Mouse (Mus musculus) midbrain, postnatal 0 days (tissue): ENCODE measurements around the gene Actg1. TPM values are rescaled to one million over a fixed set of nuclear protein-coding genes. Genes with fewer than 3 reads are reported as not detected.

ENCODE experiments used
- ATAC-seq: fragments of 200-750 bp; cut with Nextera tagmentation; 2 replicates; pipeline ENCODE4 v1.8.0; 2017; ENCODE audit warnings: moderate number of reproducible peaks, mild to moderate bottlenecking, moderate TSS enrichment, moderate library complexity; ENCODE audit not compliant: low FRiP score
- DNase-seq: peaks from one replicate; pipeline ENCODE4 v3.0.0-alpha.2; 2015; ENCODE audit warnings: low spot score
- H3K27ac ChIP-seq: fragments of 300-500 bp; sonication (generic); 2 replicates; pipeline ENCODE4 v1.5.1; 2014; ENCODE audit warnings: low read depth, mild to moderate bottlenecking, low read length, mixed read lengths
- H3K27me3 ChIP-seq: fragments of 300-500 bp; sonication (generic); 2 replicates; pipeline ENCODE4 v1.6.1; 2014; ENCODE audit warnings: low read length, control low read depth, mixed read lengths; ENCODE audit not compliant: insufficient read depth
- H3K36me3 ChIP-seq: fragments of 300-500 bp; sonication (generic); 2 replicates; pipeline ENCODE4 v1.6.1; 2014; ENCODE audit warnings: low read length, control low read depth, mixed read lengths; ENCODE audit not compliant: insufficient read depth
- H3K4me1 ChIP-seq: fragments of 300-500 bp; sonication (generic); 2 replicates; pipeline ENCODE4 v1.6.1; 2014; ENCODE audit warnings: mild to moderate bottlenecking, control low read depth, antibody characterized with exemption, low read length, mixed read lengths; ENCODE audit not compliant: insufficient read depth
- H3K4me2 ChIP-seq: fragments of 300-500 bp; sonication (generic); 2 replicates; pipeline ENCODE4 v1.6.1; 2014; ENCODE audit warnings: low read depth, mild to moderate bottlenecking, low read length, mixed read lengths; ENCODE audit not compliant: poor library complexity, severe bottlenecking
- H3K4me3 ChIP-seq: fragments of 300-500 bp; sonication (generic); 2 replicates; pipeline ENCODE4 v1.5.1; 2014; ENCODE audit warnings: low read depth, mild to moderate bottlenecking, low read length, moderate library complexity
- H3K9ac ChIP-seq: fragments of 300-500 bp; sonication (generic); replicated peaks from 2 replicates; pipeline ENCODE4 v1.6.1; 2014; ENCODE audit warnings: mild to moderate bottlenecking, low read length, moderate library complexity, mixed read lengths; ENCODE audit not compliant: poor library complexity, severe bottlenecking
- H3K9me3 ChIP-seq: fragments of 300-500 bp; sonication (generic); 2 replicates; pipeline ENCODE4 v1.6.1; 2016; ENCODE audit warnings: low read length, control low read depth
- CTCF ChIP-seq: IDR thresholded peaks from 2 replicates; pipeline ENCODE4 v1.5.1; 2016; ENCODE audit warnings: antibody characterized with exemption, mild to moderate bottlenecking
- WGBS: fragments of 180-500 bp; shearing (Covaris S2); extraction: QIAGEN DNeasy Blood & Tissue Kit; methylation state at CpG from one replicate; pipeline ENCODE4 v1.1.7; 2014; 5-methylcytosine and 5-hydroxymethylcytosine counted together
- polyA plus RNA-seq: library from polyadenylated mRNA; unstranded; fragments of >200 nt; fragmentation: Nextera tagmentation; extraction: Ambion mirVana; gene quantifications from 2 replicates; pipeline ENCODE4 v1.2.1, GENCODE M21; 2015
- total RNA-seq: library from RNA; depleted of rRNA; stranded (reverse); fragments of >200 nt; gene quantifications from 2 replicates; pipeline ENCODE4 v1.2.3, GENCODE M21; 2014

Actg1 gene
- total and polyA plus RNA-seq, 2 experiments from 2014 or later: 2,534 to 3,992 TPM

DNA sequence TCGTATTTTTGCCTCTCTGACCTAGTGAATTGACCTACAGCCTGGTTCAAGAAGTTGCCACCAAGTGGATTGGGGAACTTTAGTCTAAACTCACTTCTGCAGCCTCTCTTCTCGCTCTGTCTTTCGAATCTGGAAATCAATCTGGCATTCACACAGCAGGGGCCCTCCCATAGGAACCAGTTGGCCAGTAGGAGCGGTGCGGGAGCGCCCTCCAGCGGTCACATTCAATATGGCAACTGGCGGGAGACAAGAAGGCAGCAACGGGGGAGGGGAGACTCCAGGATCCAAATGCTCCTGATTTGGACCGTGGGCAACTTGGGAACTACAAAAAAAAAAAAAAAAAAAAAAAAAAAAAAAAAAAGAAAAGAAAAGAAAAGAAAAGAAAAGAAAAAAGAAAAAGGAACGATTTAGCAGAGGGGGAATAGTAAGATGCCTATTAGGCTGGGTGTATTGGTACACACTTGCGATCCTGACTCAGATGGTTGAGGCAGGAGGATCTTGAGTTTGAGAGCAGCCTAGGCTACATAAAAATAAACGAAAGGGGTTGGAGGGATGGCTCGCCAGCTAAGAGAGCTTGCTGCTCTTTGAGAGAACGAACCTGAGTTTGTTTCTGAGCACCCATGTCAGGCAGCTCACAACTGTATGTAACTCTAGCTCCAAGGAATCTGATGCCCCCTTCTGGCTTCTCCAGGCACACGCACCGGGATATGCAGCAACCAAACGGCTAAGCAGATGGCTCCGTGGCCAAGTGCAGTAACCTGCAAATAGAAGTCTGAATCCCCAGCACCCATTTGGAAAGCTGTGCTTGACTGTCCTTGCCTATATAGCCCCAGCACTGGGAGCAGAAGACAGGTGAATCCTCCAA, 40.5 kb downstream of the Actg1 start:
- H3K9me3 ChIP-seq: no peaks in the 10 kb centered on the region
- no peak overlapping the region for H3K27ac ChIP-seq
- no peak overlapping the region for H3K9ac ChIP-seq
- ATAC-seq: no peak
- H3K27me3 ChIP-seq: peaks cover 7% of the 10 kb centered on the region; the same call in 1 of the 2 replicates
- H3K36me3 ChIP-seq: no peaks in the 10 kb centered on the region
- H3K4me2 ChIP-seq: no peak overlapping the region
- peaks cover 28% of the 10 kb centered on the region for H3K4me1 ChIP-seq
- peak; percentile 95 for DNase-seq
- no peak overlapping the region for H3K4me3 ChIP-seq
- peak; percentile 95 for TF ChIP-seq CTCF
- 5% methylated on average over 19 of the region's 19 CpGs for WGBS

DNA sequence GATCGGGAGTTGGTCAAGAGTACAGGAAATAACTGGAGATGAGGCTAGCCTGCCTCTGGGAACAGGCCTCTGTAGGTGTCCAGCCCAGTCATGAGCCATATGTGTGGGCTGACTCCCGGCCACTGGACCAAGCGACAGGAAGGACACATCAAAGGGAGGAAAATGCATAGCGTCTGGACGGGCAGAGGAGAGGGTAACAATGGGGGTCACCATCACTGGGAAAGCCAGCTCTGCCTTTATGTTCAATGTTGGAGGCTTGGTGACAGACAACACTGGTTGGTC, 41.3 kb downstream of the Actg1 start:
- no peak overlapping the region for H3K4me3 ChIP-seq
- no peak overlapping the region for H3K4me2 ChIP-seq
- no peaks in the 10 kb centered on the region for H3K36me3 ChIP-seq
- peaks cover 28% of the 10 kb centered on the region for H3K4me1 ChIP-seq
- no peak for ATAC-seq
- H3K9me3 ChIP-seq: no peaks in the 10 kb centered on the region
- no peak for DNase-seq
- H3K27ac ChIP-seq: no peak overlapping the region
- WGBS: 15% methylated on average over 5 of the region's 5 CpGs
- peaks cover 7% of the 10 kb centered on the region; the same call in 1 of the 2 replicates for H3K27me3 ChIP-seq
- TF ChIP-seq CTCF: no peak
- H3K9ac ChIP-seq: no peak overlapping the region

DNA sequence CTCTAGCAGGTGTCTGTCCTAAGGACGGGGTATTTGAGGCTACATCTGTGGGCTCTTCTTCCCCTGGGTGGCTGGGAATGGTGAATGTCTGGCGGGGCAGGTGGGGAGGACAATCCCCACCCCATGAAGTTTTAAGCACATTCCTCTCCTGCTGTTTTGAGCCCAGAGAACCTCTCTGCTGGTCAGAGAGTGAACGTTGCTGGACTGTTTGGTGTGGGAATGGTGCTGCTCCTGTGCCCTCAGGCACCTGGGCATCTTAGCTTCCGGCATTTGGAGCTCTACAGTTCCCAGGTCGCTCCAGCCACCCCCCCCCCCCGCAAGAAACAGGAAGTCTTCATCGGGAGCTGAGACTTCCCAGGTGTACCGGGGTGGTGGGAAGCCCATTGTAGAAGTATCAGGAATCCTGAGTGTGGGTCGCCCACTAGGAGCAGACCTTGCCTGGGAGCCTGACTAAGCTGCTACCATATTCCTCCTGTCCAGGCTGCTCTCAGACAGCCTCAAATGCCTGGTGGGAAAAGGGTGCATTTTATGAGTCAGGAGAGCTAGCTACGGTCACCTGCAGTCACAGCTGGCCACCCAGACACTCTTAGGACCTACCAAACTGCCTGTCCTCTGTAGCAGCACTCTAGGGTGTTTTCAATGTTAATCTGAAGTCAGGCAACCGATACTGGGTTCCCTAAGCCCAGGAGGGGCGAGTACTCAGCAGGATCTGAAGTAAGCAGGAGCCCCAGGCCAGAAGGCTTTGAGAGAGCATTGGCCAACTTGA, 41.8 kb downstream of the Actg1 start:
- WGBS: 57% methylated on average over 12 of the region's 12 CpGs
- Histone ChIP-seq H3K9ac (no peak overlapping the region), H3K27ac (no peak overlapping the region), H3K9me3 (no peaks in the 10 kb centered on the region), H3K4me3 (no peak overlapping the region), H3K36me3 (no peaks in the 10 kb centered on the region), H3K4me1 (peaks cover 25% of the 10 kb centered on the region), H3K4me2 (peak overlapping the region; percentile 66; the same call in 1 of the 2 replicates), H3K27me3 (peaks cover 7% of the 10 kb centered on the region; the same call in 1 of the 2 replicates)
- ATAC-seq: no peak
- DNase-seq: no peak
- TF ChIP-seq CTCF: no peak

DNA sequence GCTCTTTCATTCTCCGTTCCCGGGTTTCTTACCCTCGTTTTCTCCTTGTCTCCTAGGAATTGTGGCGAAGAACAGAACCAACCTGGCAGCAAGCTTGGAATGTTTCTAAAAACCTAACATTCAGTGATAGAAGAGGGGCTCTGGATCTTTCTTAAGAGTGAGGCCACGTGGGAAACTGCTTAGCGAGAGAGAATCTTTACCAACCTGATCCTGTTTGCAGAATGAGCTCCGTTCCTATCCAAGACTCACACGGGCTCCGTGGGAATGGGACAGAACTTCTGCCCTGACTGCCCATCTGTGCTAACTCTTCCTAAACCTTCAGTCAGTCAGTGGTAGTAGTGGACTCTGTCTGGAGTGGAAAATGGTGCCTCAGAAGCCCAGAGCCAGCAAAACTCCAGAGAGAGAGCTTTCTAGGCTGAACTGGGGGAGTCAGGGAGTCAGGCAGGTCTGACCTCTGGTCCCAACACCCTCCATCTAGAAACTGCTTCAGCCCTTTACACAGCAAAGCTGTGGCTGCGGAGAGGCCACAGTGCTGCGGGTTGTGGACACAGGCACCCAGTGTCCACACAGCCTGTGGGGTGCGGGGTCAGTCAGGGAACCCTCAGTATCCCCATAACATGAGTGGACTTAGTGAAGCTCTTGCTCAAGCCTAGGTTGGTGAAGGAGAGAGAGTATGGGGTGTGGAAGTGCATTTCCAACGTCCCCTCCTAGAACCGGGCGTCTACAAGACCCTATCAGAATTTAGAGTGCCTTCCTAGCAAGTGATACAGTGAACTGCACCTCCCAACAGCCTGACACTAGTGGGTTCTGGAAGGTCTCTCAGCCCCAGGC, 42.6 kb downstream of the Actg1 start:
- Histone ChIP-seq H3K4me3 (peak overlapping the region; percentile 41), H3K4me1 (peaks cover 22% of the 10 kb centered on the region), H3K9ac (peak overlapping the region; percentile 61), H3K36me3 (no peaks in the 10 kb centered on the region), H3K4me2 (peak overlapping the region; percentile 66), H3K27me3 (peaks cover 7% of the 10 kb centered on the region; the same call in 1 of the 2 replicates), H3K27ac (peak overlapping the region; percentile 88), H3K9me3 (no peaks in the 10 kb centered on the region)
- ATAC-seq (peak; percentile 12; the same call in 1 of the 2 replicates), DNase-seq (no peak)
- no peak for TF ChIP-seq CTCF
- WGBS: 25% methylated on average over 15 of the region's 15 CpGs

DNA sequence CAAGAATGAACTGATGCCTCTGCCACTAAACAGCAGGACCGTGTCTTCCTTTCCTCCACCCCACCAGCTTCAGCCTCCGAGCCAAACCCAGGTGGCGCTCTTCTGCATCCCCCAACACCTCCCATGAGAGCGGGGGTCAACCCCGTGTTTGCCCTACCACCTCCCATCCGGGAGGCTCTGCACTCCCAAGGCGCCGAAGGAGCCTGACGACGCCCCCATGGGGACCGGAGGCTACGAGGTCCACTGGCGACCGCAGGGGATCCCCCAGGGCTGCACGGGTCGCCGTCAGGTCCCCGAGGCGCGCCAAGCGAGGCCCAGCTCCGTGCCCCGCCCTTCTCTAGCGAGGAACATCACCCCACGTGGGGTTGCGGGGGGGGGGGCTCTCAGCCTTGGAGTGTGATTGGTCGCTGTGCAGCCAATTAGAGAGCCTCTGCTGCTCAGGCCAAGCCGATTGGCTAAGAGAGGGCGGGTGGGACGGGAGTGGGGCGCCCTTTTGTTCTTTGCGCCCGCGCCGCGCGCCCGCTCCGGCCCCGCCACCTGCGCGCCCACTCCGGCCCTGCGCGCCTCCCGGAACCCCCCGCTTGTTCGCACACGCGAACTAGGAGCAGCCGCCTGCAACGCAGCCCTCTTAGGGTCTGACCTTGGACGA, 43.3 kb downstream of the Actg1 start:
- Histone ChIP-seq H3K9ac (peak overlapping the region; percentile 61), H3K27ac (peak overlapping the region; percentile 88), H3K27me3 (peaks cover 7% of the 10 kb centered on the region; the same call in 1 of the 2 replicates), H3K9me3 (no peaks in the 10 kb centered on the region), H3K36me3 (no peaks in the 10 kb centered on the region), H3K4me1 (peaks cover 18% of the 10 kb centered on the region), H3K4me2 (peak overlapping the region; percentile 66), H3K4me3 (peak overlapping the region; percentile 41)
- peak; percentile 98 for DNase-seq
- WGBS: under 1% methylated on average over 51 of the region's 53 CpGs
- peak; percentile 71 for TF ChIP-seq CTCF
- peak; percentile 94 for ATAC-seq
